Mouse (Mus musculus) cerebellum, adult 2 months (tissue): ENCODE results near the gene Nap1l1. TPM values are rescaled to one million over a fixed set of nuclear protein-coding genes. Genes with fewer than 3 reads are reported as not detected.
"Not testable (repeated sequence)": the region's sequence is repeated elsewhere in the genome, so short reads cannot be mapped to it uniquely, and the experiment has no call there.

Source experiments
- DNase-seq, 2 experiments: peaks; one replicate each; pipeline ENCODE4 v3.0.0; 2021
- H3K27ac ChIP-seq: fragments of 200-500 bp; 2 replicates; pipeline ENCODE4 v1.5.1; 2012; ENCODE audit warnings: low read length, control low read depth, inconsistent platforms; ENCODE audit not compliant: insufficient read depth
- H3K27me3 ChIP-seq: fragments of 200-500 bp; 2 replicates; pipeline ENCODE4 v1.6.1; 2012; ENCODE audit warnings: inconsistent platforms, mild to moderate bottlenecking, low read length, moderate library complexity; ENCODE audit not compliant: control insufficient read depth, insufficient read depth
- H3K4me1 ChIP-seq: fragments of 200-500 bp; 2 replicates; pipeline ENCODE4 v1.6.1; 2011; ENCODE audit warnings: low read length; ENCODE audit not compliant: control insufficient read depth, insufficient read depth
- H3K4me3 ChIP-seq: fragments of 200-500 bp; replicated peaks from 2 replicates; pipeline ENCODE3; 2011; ENCODE audit warnings: mild to moderate bottlenecking, low read depth, low read length, control low read depth; ENCODE audit not compliant: insufficient read depth
- CTCF ChIP-seq: fragments of 200-500 bp; IDR thresholded peaks from 2 replicates; pipeline ENCODE4 v1.5.1; 2011; ENCODE audit warnings: low read depth, mild to moderate bottlenecking, control low read depth, low read length, moderate library complexity, borderline replicate concordance; ENCODE audit not compliant: insufficient read depth
- POLR2A ChIP-seq: fragments of 200-500 bp; IDR thresholded peaks from 2 replicates; pipeline ENCODE4 v1.6.1; 2011; ENCODE audit warnings: low read length, control low read depth, borderline replicate concordance; ENCODE audit not compliant: insufficient read depth
- WGBS: fragments of 180-500 bp; shearing (Covaris S2); methylation state at CpG from one replicate; pipeline ENCODE4 v1.1.7; 2018; 5-methylcytosine and 5-hydroxymethylcytosine counted together
- polyA plus RNA-seq: library from polyadenylated mRNA; depleted of rRNA; stranded (reverse); fragments of >200 nt; gene quantifications from 2 replicates; pipeline ENCODE4 v1.2.3, GENCODE M21; 2012; rRNA removed

The Nap1l1 gene
- polyA plus RNA-seq, result 108 and 117 TPM in 2 replicates

- TF ChIP-seq POLR2A, result peak; percentile 71; the same call in 1 of the 2 replicates
- TF ChIP-seq CTCF, result no peak
- H3K4me3 ChIP-seq, result peak within 1 kb of the TSS; percentile 96
- H3K27me3 ChIP-seq, result no peaks in the 10 kb centered on the region
- under 1% methylated on average over 76 of the region's 80 CpGs for WGBS
- DNase-seq, result peak; percentile 98
- H3K4me1 ChIP-seq, result peaks cover 6% of the 10 kb centered on the region
- H3K27ac ChIP-seq, result peak within 1 kb of the TSS; percentile 83
Observed at GRCm38 (mm10) chr10:111472686-111473510, at the start of gene Nap1l1. Gene Nap1l1, plus strand, starts transcription at chr10:111473223.

DNA sequence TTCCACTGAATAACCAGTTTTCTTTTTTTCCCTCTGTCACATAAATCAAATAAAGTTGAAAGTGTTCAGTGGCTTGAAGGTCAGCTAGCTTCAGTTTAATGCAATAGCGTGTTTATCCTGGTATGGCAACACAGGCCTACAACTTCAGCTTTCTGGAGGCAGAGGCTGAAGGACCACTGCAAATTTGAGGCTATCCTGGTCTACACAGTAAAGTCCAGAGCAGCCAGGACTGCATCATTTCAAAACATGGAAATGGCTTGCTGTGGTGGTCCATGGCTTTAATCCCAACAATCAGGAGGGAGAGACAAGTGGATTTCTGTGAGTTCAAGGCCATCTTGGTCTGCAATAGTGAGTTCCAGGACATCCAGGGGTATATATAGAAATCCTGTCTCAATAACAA lies 46.5 kb upstream of the Nap1l1 start:
- H3K27me3 ChIP-seq, result no peaks in the 10 kb centered on the region
- H3K4me1 ChIP-seq, result no peaks in the 10 kb centered on the region
- H3K27ac ChIP-seq, result no peak overlapping the region
- TF ChIP-seq POLR2A, result no peak
- TF ChIP-seq CTCF, result no peak
- no peak for DNase-seq
- WGBS, result 97% methylated on average over 1 of the region's 1 CpGs
- H3K4me3 ChIP-seq, result no peak overlapping the region

GRCm38 (mm10) chr10:111433502-111433901 lies 39.5 kb upstream of the Nap1l1 start:
- H3K4me1 ChIP-seq, result no peaks in the 10 kb centered on the region
- H3K27me3 ChIP-seq, result no peaks in the 10 kb centered on the region
- no peak for DNase-seq
- WGBS, result 82% methylated on average over 3 of the region's 3 CpGs
- H3K4me3 ChIP-seq, result no peak overlapping the region
- TF ChIP-seq POLR2A (no peak), CTCF (no peak)
- no peak overlapping the region for H3K27ac ChIP-seq

- no peaks in the 10 kb centered on the region for H3K27me3 ChIP-seq
Observed at GRCm38 (mm10) chr10:111441034-111441440, 32.0 kb upstream of the Nap1l1 start.

GRCm38 (mm10) chr10:111444199-111444598 lies 28.8 kb upstream of the Nap1l1 start:
- no peak for DNase-seq
- H3K27ac ChIP-seq, result no peak overlapping the region
- H3K27me3 ChIP-seq, result no peaks in the 10 kb centered on the region
- TF ChIP-seq POLR2A (no peak), CTCF (no peak)
- no peaks in the 10 kb centered on the region for H3K4me1 ChIP-seq
- no peak overlapping the region for H3K4me3 ChIP-seq
- WGBS, result 83% methylated on average over 9 of the region's 9 CpGs

More at GRCm38 (mm10) chr10:111441034-111441440, 32.0 kb upstream of the Nap1l1 start:
- Histone ChIP-seq H3K27ac (no peak overlapping the region), H3K4me3 (no peak overlapping the region), H3K4me1 (no peaks in the 10 kb centered on the region)
- no peak for TF ChIP-seq POLR2A
- TF ChIP-seq CTCF, result no peak
- 43% methylated on average over 3 of the region's 3 CpGs for WGBS
- DNase-seq, result no peak

DNA sequence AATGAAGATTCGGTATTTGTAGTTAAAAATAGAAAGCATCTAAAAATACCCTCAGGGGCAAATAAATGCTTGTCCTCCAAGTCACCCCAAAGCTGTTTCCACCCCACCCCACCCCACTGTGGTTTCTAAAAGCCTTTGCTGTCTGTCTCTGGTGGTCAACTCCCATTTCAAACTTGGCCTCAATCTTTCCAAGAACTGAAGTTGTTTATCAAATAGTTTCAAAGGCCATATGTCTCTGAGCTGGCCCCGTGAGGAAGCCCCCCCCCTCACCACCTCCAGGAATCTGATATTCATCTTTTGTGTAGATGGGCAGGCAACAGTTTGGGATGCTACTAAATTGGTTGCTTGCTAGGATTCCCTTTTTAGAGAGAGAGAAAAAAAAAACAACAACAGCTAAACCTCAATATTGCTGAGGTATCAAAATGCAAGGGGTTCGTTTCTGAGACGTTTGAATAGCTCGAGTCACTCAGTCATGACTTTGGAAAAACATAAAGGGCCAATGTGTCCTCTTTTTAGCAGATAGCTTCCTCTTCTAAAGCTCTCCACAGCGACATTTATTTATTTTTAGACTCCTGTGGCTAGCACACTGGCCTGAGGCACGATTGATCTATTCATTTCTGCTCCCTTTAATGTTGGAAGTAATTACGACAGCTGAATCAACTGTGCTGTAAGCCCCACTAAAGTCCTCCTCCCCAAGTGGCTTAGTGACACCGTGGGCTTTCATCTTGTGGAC lies 26.9 kb upstream of the Nap1l1 start:
- WGBS, result 38% methylated on average over 9 of the region's 9 CpGs
- Histone ChIP-seq H3K4me1 (no peaks in the 10 kb centered on the region), H3K4me3 (no peak overlapping the region), H3K27ac (no peak overlapping the region), H3K27me3 (no peaks in the 10 kb centered on the region)
- DNase-seq, result peak in 1 of 2 experiments; percentile 3
- TF ChIP-seq POLR2A (no peak), CTCF (no peak)

- H3K27ac ChIP-seq, result not testable (repeated sequence)
Observed at GRCm38 (mm10) chr10:111446672-111447008, 26.4 kb upstream of the Nap1l1 start.

GRCm38 (mm10) chr10:111449662-111450061 lies 23.4 kb upstream of the Nap1l1 start:
- not testable (repeated sequence) for H3K27ac ChIP-seq, H3K27me3 ChIP-seq, H3K4me3 ChIP-seq, H3K4me1 ChIP-seq, DNase-seq
- WGBS, result 68% methylated on average over 5 of the region's 5 CpGs

More at GRCm38 (mm10) chr10:111446672-111447008, 26.4 kb upstream of the Nap1l1 start:
- 100% methylated on average over 3 of the region's 3 CpGs for WGBS
- not testable (repeated sequence) for H3K4me1 ChIP-seq, H3K27me3 ChIP-seq, DNase-seq, H3K4me3 ChIP-seq
